Mouse (Mus musculus): ENCODE results near the gene Stim2.

DNA sequence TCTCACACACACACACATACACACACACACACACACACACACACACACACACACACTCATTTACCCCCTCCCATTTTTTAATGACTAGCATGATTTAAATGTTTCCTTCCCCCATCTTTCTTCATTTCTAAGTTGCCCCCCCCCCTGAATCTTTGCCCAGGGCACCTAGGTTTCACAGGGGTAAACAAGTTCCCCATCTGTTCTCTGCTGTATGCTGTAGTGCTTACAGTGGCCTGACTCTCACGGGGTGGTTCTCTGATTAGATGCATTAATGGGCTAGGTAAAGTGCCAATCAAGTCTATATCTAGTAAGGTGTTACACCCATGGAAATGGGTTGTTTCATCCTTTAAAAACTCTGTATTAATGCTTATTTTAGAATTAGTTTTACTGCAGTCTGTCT is 103.7 kb downstream of the Stim2 start:
- TF ChIP-seq CTCF (IDR thresholded peaks at IDR 0.05; ENCODE audit: borderline replicate concordance, extremely low read depth, insufficient read depth, insufficient read length) = no peak
- TF ChIP-seq POLR2A (IDR thresholded peaks at IDR 0.05; ENCODE audit: borderline replicate concordance, extremely low read depth, insufficient read depth, insufficient read length, poor library complexity, severe bottlenecking) = no peak

Data from brain, embryonic 14.5 days (tissue).